Mouse (Mus musculus) ovary, postnatal 10 days (tissue): ENCODE results near the gene Gm10392.

Source experiments
- DNase-seq: peaks from one replicate; pipeline ENCODE4 v3.0.0; 2022; ENCODE audit warnings: low spot score

Gene Gm10392

GRCm38 (mm10) chr11:77508068-77509021 is 10.7 kb downstream of the Gm10392 start:
- DNase-seq = no peak

DNA sequence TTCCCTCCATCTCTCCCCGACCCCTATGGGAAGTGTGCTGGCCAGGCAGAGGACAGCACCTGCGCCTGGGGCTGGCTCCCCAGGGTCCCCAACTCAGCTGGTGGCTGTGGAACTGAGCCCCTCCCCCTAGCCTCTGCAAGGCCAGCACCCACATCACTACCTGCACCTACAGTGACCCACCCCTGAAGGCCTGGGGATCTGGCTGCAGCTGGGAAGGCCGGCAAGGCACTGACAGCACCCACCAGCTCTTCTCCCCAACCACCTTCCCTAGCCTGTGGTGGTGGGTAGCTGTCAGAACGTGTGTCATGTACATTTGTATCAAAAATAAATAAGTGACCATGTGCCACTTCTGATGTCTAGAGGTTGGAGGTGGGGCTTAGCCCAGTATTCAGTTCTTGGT is 11.6 kb downstream of the Gm10392 start:
- no peak for DNase-seq

DNA sequence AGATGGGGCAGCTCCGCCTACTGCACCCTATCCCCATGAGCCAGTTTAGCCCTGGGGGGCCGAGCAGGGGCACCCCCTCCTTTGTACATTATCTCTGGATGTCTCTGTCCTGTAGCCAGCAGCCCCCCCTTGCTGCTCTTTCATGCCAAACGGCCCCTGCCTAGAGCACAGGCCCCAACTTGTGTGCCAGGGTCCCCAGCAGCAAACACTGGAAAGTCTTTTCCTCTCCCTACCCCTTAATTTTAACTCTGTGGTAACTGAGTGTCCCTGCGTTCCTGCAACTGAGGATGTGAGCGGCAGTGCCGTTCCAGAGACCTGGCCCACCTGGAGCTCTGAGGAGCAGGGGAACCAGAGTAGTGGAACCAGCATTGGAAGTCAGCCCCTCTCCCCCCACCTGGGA is 12.1 kb downstream of the Gm10392 start:
- no peak for DNase-seq

- no peak for DNase-seq
These were observed 12.7 kb downstream of the Gm10392 start for GRCm38 (mm10) chr11:77506273-77506672.

GRCm38 (mm10) chr11:77505291-77505980 is 13.6 kb downstream of the Gm10392 start:
- DNase-seq = no peak

GRCm38 (mm10) chr11:77504377-77504776 is 14.6 kb downstream of the Gm10392 start:
- DNase-seq = no peak

DNA sequence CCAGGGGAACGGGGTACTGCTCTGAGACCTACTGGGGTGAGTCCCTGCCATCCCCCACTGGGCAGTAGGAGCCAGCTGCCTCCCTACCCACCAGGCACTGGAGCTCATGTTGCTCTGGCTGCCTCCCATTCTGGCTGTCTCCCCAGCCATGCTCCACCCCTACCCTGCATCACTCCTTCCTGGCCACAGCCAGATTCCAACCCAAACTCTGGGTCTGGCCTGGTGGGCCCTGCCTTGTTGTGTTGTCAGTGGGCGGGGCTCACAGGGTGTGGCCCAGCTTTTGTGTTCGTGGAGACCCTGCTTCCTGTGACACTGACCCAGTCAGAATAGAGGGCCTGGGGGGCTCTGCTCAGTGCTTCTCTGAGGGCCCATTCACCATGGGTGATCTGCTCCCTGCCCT is 15.5 kb downstream of the Gm10392 start:
- DNase-seq = no peak

DNA sequence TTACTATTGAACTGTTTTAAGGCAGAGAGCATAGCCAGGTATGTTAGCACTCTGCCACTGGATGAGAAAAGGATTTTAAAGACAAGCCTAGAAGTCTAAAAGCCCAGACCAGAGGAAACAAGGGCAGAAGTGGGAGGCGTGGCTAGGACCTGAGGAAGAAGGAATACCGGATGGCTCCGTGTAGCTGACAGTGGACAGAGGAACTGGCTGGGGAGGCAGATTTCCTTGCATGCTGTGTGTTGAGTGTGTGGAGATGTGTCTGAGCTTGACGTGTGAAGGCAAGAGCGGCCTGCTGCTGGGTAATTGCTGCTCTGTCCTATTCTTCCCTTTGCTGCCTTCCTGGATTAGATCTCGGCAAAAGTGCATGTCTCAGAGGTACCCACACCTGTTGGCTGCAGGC is 16.5 kb downstream of the Gm10392 start:
- no peak for DNase-seq

GRCm38 (mm10) chr11:77501971-77502370 is 17.0 kb downstream of the Gm10392 start:
- no peak for DNase-seq

DNA sequence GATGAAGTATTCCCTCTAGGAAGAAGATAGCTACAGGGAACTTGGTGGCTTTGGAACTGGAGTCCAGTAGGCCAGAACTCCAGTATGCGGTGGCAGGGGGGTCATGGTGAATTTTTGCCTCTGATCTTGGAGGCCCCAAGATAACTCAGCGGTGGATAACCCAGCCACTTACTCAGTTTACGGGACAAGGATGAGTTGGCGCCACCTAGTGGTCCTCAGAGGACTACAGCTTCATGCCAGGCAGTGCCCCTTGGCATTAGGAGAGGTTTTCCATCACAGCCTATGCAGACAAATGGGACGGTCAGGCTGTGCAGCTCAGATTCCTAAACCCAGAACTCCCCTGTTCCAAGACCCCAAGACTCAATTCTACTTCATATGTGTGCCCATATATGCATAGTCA is 17.6 kb downstream of the Gm10392 start:
- no peak for DNase-seq

- no peak for DNase-seq
These were observed 18.4 kb downstream of the Gm10392 start for GRCm38 (mm10) chr11:77500361-77501325.

- DNase-seq = no peak
These were observed 19.6 kb downstream of the Gm10392 start for GRCm38 (mm10) chr11:77499354-77499753.

DNA sequence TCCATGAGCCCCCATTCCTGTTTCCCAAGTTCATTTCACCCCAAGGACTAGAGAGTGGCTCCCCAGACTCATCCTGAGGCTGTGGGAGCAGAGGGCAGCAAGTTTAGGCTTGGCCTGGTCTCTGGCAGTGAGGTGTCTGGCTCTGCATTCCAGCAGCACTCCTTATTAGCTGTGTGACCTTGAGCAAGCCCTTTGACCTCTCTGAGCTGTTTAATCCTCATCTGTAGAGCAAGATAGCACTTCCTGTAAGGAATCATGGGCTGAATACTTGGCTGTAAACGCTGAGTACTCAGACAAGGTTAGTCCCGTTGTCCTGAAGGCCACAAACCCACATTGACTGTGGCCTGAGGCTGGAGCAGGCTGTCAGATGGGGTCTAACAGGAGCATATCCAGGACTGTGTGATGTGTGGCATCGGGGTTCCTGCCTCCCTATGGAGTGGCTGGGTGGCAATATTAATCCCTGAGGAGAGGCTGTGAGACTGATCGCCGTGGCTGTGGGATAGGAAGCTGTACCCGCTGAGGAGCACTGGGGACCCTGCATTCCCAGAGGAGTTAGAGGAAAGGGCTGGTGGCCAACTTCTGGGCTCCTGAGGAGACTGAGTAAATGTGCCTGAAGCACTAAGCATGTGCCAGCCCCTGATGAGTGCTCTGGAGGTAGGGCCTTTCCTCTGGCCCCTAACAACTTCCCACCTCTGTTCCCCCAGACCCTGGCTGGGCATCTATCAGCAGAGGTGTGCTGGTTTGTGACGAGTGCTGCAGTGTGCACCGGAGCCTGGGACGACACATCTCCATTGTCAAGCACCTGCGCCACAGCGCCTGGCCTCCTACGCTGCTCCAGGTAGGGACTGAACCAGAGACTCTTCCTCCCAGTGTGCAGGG is 20.5 kb downstream of the Gm10392 start:
- DNase-seq = no peak

GRCm38 (mm10) chr11:77497851-77498250 is 21.1 kb downstream of the Gm10392 start:
- no peak for DNase-seq

GRCm38 (mm10) chr11:77497341-77497756 is 21.6 kb downstream of the Gm10392 start:
- no peak for DNase-seq

DNA sequence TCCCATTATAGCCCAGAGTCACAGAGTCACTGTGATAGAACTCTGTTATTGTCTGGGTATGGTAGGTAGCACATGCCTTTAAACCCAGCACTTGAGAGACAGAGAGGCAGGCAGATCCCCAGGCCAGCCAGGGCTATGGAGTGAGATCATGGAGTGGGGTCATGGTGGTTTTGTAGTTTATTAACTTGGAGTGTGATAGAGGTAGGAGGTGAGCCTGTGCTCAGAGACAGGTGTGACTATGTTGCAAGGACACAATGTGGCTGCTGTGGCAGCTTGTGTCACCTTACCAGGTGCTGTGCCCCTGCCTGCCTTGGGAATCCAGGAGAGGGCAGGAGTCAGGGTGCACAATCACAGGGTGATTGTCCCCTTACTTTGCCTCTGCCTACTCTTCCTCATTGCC is 23.5 kb downstream of the Gm10392 start:
- no peak for DNase-seq

DNA sequence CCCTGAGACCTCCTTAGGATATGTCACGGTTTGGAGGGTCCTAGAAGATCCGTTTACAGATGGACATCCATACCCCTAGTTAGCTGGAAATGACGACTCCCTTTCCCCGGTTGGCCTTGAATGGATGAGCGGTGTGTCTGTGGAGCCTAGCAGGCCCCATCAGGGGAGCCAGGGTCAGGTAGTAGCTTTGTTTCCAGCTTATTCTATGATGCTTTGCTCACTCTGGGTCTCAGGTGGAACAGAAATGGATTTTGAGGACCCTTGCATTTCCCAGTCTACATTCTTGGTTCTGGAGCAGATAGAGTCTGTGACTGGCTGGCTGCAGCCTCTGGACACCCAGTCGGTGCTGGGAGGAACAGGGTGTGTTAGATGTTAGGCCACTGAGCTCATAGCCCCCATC is 24.2 kb downstream of the Gm10392 start:
- no peak for DNase-seq

- DNase-seq = no peak
These were observed 24.7 kb downstream of the Gm10392 start for GRCm38 (mm10) chr11:77494344-77494676.

DNA sequence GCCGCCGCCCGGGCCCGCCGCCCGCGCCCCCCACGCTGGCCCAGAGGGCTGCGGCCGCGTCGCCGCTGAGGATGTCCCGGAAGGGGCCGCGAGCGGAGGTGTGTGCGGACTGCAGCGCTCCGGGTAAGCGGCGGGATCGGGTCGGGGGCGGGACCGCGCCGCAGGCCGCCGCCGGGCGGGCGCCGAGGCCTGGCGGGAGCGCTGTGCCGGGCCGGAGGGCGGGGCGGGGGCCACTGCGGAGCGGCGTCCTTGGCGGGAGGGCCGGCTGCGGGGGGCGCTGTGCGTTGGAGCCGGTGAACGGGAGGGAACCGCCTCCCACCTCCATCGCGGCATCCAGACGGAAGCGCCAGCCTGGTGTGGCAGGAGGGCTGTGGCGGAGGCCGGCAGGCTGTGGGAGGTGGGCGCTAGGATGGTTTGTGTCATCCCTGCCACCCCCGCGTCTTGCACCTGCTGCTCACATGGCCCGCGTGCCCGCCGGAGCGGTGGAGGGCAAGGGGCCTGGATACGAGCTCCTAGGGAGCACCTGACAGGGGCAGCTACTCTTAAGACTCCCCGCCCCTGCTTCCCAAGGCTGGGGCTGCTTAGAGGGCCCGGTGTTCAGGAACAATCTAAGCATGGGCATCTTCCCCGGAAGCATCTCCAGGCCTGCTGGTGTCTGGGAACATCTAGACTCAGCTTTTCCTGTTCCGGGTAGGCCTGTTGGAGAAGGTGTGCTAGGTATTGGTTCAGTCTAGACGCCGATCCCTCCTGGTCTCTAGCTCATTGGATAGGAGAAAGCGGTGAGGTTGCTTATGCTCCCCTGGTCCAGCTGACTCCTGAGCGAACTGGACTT is 25.3 kb downstream of the Gm10392 start, which contains the start of gene Git1:
Gene Git1, plus strand, starts transcription at position 51 of the 832 bp plus-strand sequence.
- DNase-seq = no peak

DNA sequence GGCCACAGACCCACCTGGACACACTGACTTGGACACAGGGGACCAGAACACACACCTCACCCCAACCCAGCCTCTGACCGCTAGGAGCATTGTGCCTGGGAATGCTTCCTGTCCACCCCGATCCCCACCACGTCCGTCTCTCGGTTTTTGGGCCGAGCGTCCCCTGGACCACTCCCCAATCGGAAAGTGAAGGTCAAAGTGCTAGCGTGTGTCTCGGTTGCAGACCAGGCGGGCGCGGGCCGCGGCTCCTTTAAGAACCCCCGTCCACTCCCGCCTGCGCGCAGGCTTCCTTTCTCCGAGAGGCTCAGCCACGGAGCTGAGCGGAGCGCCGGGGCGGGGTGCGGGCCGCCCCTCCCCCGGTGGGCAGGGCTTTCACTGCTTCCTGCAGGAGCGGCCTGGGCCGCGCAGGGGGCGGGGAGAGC is 26.1 kb downstream of the Gm10392 start:
- DNase-seq = no peak
